Mouse (Mus musculus) hindbrain, embryonic 10.5 days (tissue): ENCODE data around the gene Cracr2a. TPM values are rescaled to one million over a fixed set of nuclear protein-coding genes. Genes with fewer than 3 reads are reported as not detected.

Source experiments
- DNase-seq: peaks from one replicate; pipeline ENCODE4 v3.0.0-alpha.2; 2017; ENCODE audit warnings: low spot score
- H3K27ac ChIP-seq: fragments of 300-500 bp; sonication (generic); 2 replicates; pipeline ENCODE4 v1.5.1; 2016; ENCODE audit warnings: mild to moderate bottlenecking, moderate library complexity
- H3K27me3 ChIP-seq: fragments of 300-500 bp; sonication (generic); 2 replicates; pipeline ENCODE4 v1.6.1; 2016; ENCODE audit warnings: mild to moderate bottlenecking; ENCODE audit not compliant: poor library complexity, insufficient read depth, severe bottlenecking
- H3K36me3 ChIP-seq: fragments of 300-500 bp; sonication (generic); 2 replicates; pipeline ENCODE4 v1.6.1; 2016; ENCODE audit warnings: mild to moderate bottlenecking, moderate library complexity
- H3K4me1 ChIP-seq: fragments of 300-500 bp; sonication (generic); replicated peaks from 2 replicates; pipeline ENCODE4 v1.6.1; 2016; ENCODE audit warnings: mild to moderate bottlenecking
- H3K4me3 ChIP-seq: fragments of 300-500 bp; sonication (generic); 2 replicates; pipeline ENCODE4 v1.5.1; 2016; ENCODE audit warnings: mild to moderate bottlenecking, moderate library complexity
- H3K9me3 ChIP-seq: fragments of 300-500 bp; sonication (generic); 2 replicates; pipeline ENCODE4 v1.6.1; 2016; ENCODE audit warnings: mild to moderate bottlenecking, moderate library complexity
- WGBS: fragments of 180-500 bp; shearing (Covaris S2); methylation state at CpG from one replicate; pipeline ENCODE4 v1.1.7; 2016; 5-methylcytosine and 5-hydroxymethylcytosine counted together
- polyA plus RNA-seq: library from polyadenylated mRNA; unstranded; fragments of >200 nt; fragmentation: Nextera tagmentation; extraction: Ambion mirVana; gene quantifications from 2 replicates; pipeline ENCODE4 v1.2.1, GENCODE M21; 2016

The Cracr2a gene
- polyA plus RNA-seq, 1 experiment from 2014 or later: 1.0 TPM

GRCm38 (mm10) chr6:127687181-127687860 lies 126.2 kb downstream of the Cracr2a start:
- H3K4me3 ChIP-seq: no peak overlapping the region
- H3K4me1 ChIP-seq: peaks cover 15% of the 10 kb centered on the region
- peaks cover 30% of the 10 kb centered on the region for H3K36me3 ChIP-seq
- no peaks in the 10 kb centered on the region for H3K27me3 ChIP-seq
- no peak for DNase-seq
- WGBS: 88% methylated on average over 6 of the region's 6 CpGs
- H3K9me3 ChIP-seq: no peaks in the 10 kb centered on the region
- H3K27ac ChIP-seq: no peak overlapping the region

GRCm38 (mm10) chr6:127692298-127692697 lies 131.2 kb downstream of the Cracr2a start:
- 62% methylated on average over 7 of the region's 7 CpGs for WGBS
- no peak overlapping the region for H3K4me3 ChIP-seq

GRCm38 (mm10) chr6:127693681-127694080 lies 132.5 kb downstream of the Cracr2a start:
- DNase-seq: no peak
- Histone ChIP-seq H3K9me3 (no peaks in the 10 kb centered on the region), H3K4me3 (no peak overlapping the region), H3K27me3 (no peaks in the 10 kb centered on the region), H3K36me3 (peaks cover 84% of the 10 kb centered on the region), H3K4me1 (peaks cover 22% of the 10 kb centered on the region), H3K27ac (no peak overlapping the region)
- 91% methylated on average over 7 of the region's 7 CpGs for WGBS

More at GRCm38 (mm10) chr6:127692298-127692697, 131.2 kb downstream of the Cracr2a start:
- Histone ChIP-seq H3K27ac (no peak overlapping the region), H3K27me3 (no peaks in the 10 kb centered on the region), H3K36me3 (peaks cover 72% of the 10 kb centered on the region), H3K9me3 (no peaks in the 10 kb centered on the region), H3K4me1 (peaks cover 18% of the 10 kb centered on the region)
- DNase-seq: no peak

DNA sequence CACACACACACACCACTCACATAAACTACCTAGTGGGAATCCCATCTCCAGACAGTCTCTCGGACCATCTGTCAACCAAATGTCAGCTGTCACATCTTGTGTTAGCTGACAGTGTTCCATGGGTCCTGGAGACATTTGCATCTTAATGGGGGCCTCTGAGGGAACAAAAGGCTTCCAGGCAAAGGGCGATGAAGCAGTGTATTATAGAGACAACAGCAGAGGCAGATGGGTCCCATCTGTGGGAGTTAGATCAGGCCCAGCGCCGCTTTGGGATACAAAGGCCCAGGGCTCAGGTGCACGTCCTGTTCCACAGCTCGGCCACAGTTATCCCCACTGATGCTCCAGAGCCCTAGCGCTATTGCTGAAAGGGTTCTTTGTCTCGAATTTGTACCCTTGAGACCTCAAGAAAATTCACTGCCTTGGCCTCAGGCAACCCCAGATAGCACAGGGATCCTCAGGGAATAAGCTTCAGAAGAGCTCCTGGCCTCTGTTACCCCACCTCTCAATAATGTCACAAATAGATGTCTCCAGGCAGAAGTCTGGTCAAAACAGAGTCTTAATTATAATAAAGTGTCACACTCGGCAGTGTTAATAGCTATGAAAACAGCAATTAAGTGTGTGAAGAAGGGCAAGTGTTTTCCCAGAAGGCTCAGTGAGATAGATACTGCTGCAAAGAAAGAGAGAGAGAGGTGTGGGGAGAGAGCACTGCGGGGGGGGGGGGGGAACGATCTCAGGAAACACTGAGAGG lies 140.1 kb downstream of the Cracr2a start:
- Histone ChIP-seq H3K4me3 (no peak overlapping the region), H3K27ac (peak overlapping the region; percentile 87), H3K4me1 (peaks cover 64% of the 10 kb centered on the region), H3K9me3 (no peaks in the 10 kb centered on the region), H3K27me3 (0 out of 2 replicates have a peak, but pooled peaks cover 12% of the 10 kb centered on the region), H3K36me3 (peaks cover 72% of the 10 kb centered on the region)
- DNase-seq: peak; percentile 87
- 11% methylated on average over 11 of the region's 11 CpGs for WGBS

- Histone ChIP-seq H3K27ac (peak overlapping the region; percentile 71), H3K27me3 (0 out of 2 replicates have a peak, but pooled peaks cover 6% of the 10 kb centered on the region), H3K36me3 (peaks cover 70% of the 10 kb centered on the region), H3K4me3 (no peak overlapping the region), H3K4me1 (peaks cover 23% of the 10 kb centered on the region), H3K9me3 (no peaks in the 10 kb centered on the region)
- WGBS: 60% methylated on average over 1 of the region's 1 CpGs
- DNase-seq: no peak
These were observed 147.1 kb downstream of the Cracr2a start for GRCm38 (mm10) chr6:127708218-127708628.

GRCm38 (mm10) chr6:127714906-127715305 lies 153.8 kb downstream of the Cracr2a start:
- no peaks in the 10 kb centered on the region for H3K9me3 ChIP-seq
- no peak for DNase-seq

GRCm38 (mm10) chr6:127715428-127715827 lies 154.3 kb downstream of the Cracr2a start:
- Histone ChIP-seq H3K36me3 (peaks cover 31% of the 10 kb centered on the region), H3K27me3 (no peaks in the 10 kb centered on the region), H3K27ac (no peak overlapping the region), H3K4me3 (no peak overlapping the region), H3K9me3 (no peaks in the 10 kb centered on the region), H3K4me1 (peaks cover 50% of the 10 kb centered on the region)
- DNase-seq: no peak
- WGBS: 79% methylated on average over 5 of the region's 5 CpGs

More at GRCm38 (mm10) chr6:127714906-127715305, 153.8 kb downstream of the Cracr2a start:
- H3K27ac ChIP-seq: no peak overlapping the region; the same call in 1 of the 2 replicates
- peaks cover 35% of the 10 kb centered on the region for H3K36me3 ChIP-seq
- WGBS: 82% methylated on average over 5 of the region's 5 CpGs
- no peaks in the 10 kb centered on the region for H3K27me3 ChIP-seq
- H3K4me1 ChIP-seq: peaks cover 45% of the 10 kb centered on the region
- H3K4me3 ChIP-seq: no peak overlapping the region

DNA sequence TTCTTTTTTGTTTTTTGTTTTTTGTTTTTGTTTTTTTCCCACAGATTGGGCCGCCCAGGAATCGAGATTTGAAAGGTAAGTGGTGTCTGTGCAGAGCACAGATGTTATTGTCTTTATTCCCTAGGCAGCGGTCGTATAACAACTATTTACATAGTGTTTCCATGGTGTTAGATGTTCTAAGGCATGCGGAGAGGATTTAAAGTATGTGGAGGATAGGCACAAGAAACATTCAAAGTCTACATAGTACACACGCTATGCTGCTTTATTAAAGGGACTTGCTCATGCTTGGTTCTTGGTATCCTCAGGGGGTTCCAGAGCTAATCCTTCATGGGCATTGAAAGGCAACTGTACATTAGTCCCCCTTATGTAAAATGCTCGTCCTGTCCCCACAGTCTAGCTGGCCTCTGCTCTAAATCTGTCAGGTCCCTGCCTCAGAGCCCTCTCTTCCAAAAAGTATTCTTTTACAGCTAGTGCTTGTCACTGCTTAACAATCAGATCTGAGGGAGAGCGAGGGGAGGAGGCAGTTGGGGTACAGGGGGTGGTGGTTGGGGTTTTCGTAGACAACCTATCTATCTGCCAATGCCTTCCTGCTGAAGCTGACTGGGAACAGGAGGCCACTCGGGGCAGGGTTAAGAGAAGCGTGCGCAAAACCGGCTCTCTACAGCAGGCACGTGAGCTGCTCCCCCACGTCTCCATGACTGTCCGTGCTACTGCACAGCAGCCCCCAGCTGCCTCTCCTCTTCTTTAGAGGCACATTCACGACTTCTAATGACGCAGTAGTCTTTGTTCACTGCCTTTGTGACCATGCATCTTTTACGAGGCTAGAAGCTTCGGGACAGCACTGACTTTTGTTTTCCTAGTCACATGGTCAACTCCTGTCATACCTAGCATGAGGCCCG lies 156.3 kb downstream of the Cracr2a start:
- H3K27ac ChIP-seq: peak overlapping the region; percentile 88
- H3K27me3 ChIP-seq: no peaks in the 10 kb centered on the region
- no peak overlapping the region for H3K4me3 ChIP-seq
- H3K9me3 ChIP-seq: no peaks in the 10 kb centered on the region
- H3K36me3 ChIP-seq: peaks cover 10% of the 10 kb centered on the region; the same call in 1 of the 2 replicates
- WGBS: 37% methylated on average over 21 of the region's 21 CpGs
- DNase-seq: peak; percentile 65
- peaks cover 62% of the 10 kb centered on the region for H3K4me1 ChIP-seq

DNA sequence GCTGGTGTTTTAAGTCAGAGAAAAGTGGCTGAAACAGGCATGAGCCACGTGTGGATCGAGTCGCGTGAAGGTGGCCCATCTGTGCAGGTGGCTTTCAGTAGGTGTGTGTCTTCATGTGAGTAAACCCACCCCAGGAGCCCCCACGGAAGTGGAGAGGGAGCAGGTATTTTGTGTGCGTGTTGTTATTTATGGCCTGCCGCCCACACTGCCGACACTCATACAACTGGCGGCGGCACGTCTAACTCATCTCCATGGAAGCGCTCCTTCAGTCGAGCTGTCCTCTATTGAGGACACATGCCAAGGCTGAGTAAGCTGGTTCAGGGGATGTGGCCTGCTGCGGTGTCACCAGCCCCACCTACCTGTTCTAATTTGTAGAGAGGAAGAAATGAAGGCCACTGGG lies 158.7 kb downstream of the Cracr2a start:
- H3K27me3 ChIP-seq: no peaks in the 10 kb centered on the region
- no peak overlapping the region for H3K4me3 ChIP-seq
- no peak for DNase-seq
- H3K27ac ChIP-seq: peak overlapping the region; percentile 59
- H3K4me1 ChIP-seq: peaks cover 82% of the 10 kb centered on the region
- H3K36me3 ChIP-seq: peaks cover 10% of the 10 kb centered on the region
- WGBS: 81% methylated on average over 14 of the region's 14 CpGs
- no peaks in the 10 kb centered on the region for H3K9me3 ChIP-seq

- Histone ChIP-seq H3K27ac (peak overlapping the region; percentile 70), H3K27me3 (no peaks in the 10 kb centered on the region), H3K9me3 (no peaks in the 10 kb centered on the region), H3K4me3 (no peak overlapping the region), H3K4me1 (peaks cover 57% of the 10 kb centered on the region), H3K36me3 (peaks cover 41% of the 10 kb centered on the region)
- 18% methylated on average over 8 of the region's 8 CpGs for WGBS
- peak; percentile 24 for DNase-seq
These were observed 162.0 kb downstream of the Cracr2a start for GRCm38 (mm10) chr6:127723126-127723525.
